Mouse (Mus musculus) megakaryocyte progenitor cell, adult 5-6 weeks (primary cell): ENCODE measurements at regions not wholly inside any gene's neighbourhood (a gene's known extent, or its start where the extent isn't known, plus 50 kb on each side); places are given as distances from the start of the nearest gene placed in this dataset.

Experiments used
- ATAC-seq: replicated peaks from 2 replicates; pipeline ENCODE4 v1.8.0; 2016; ENCODE audit warnings: mild to moderate bottlenecking, moderate TSS enrichment, inconsistent platforms; ENCODE audit not compliant: poor library complexity

GRCm38 (mm10) chr1:92341846-92342540 lies 131.7 kb downstream of the Ndufa10 start:
- ATAC-seq = no peak

- no peak for ATAC-seq
Measured at GRCm38 (mm10) chr1:92340644-92341043, 133.0 kb downstream of the Ndufa10 start.

DNA sequence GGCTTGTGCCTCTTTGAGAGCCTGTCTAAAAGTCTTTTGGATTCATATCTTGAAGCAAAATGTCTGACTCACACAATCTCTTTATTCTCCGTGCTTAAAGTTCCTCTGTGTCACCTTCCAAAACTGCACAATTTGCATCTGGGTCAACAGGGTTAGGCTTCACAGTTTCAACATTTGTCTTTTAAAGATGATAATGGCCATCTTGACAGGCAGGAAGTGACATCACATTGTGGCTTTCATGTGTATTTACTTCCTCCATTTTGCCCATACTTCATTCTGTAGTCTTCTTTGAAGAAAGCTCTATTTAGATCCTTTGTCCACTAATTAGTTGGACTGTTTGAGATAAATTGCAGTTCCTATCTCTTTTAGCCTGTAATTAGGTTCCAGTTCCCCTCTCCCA lies 135.1 kb downstream of the Ndufa10 start:
- ATAC-seq = 0 out of 2 replicates have a peak, but pooled peaks have one; percentile 34

DNA sequence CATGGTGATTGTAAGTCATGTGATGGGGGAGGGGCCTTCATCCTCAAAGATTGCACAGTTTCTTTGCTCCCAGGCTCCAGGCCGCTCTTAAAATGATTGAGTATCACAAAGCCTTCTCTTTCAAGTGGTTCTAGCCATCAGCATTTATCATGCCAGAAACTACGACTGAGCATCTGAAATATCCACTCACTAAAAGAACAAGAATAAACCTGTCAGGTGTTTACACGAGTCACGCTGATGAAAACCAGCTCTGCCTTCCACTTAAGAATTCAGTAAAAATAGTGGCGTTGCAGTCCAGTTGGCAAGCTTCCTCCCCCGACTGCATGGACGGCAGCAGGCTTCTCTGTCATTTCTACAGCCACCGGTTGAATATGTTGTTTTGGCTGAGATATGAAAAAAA lies 136.2 kb downstream of the Ndufa10 start:
- no peak for ATAC-seq

- ATAC-seq = no peak
Measured at GRCm38 (mm10) chr1:92332248-92332584, 136.7 kb upstream of the Hdac4 start.

DNA sequence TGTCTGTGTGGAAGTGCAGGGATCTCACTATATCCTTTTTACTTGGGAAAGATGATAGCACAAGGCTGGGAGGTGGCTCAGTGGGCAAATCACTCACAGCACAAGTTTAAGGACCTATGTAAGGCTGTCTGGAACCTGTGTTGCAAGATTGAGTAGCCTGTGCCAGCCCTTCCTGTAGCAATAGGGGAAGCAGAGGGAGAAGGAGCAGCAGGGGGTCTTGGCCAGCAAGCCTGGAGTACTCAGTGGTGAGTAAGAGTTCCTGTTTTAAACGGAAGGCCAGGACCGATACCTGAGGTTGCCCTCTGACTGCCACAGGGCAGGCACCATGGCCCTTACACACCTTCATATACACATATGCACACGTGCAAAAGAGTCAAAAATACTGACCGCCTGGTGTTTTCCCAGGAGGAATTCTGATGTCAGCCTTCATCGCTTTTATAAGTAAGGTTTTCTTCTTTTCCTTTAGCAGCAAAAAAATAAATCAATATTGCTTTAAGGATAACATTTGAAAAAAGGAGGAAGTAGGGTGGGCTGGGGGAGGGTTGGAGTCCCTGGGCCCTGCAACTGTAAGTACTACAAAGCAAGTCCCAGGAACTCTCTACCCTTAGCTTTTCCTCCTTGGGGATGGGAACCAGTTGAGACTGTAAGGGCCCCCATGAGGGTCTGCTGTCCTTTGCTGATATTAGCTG lies 136.2 kb upstream of the Hdac4 start:
- peak; percentile 97 for ATAC-seq

- ATAC-seq = no peak
Measured at GRCm38 (mm10) chr1:92330181-92330580, 134.7 kb upstream of the Hdac4 start.

- no peak for ATAC-seq
Measured at GRCm38 (mm10) chr1:92329491-92329890, 134.0 kb upstream of the Hdac4 start.

DNA sequence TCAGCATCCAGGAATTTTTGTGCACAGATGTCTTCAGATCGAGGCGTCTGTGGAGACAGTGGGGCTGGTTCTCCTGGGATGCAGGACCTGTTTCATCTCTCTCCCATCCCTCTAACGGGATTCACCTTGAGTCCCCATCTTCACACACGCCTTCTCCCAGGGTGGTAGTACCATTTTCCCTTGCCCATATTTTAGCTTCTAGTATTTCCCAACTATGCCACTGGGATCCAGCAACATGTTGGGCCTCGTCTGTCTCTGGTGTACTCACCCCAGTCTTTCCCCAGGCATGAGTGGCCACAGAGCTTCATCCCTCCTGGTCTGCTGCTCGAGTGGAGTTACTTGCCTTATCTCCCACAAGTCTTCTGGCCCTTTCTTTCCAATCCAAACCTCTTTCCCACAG lies 131.6 kb upstream of the Hdac4 start:
- ATAC-seq = no peak

DNA sequence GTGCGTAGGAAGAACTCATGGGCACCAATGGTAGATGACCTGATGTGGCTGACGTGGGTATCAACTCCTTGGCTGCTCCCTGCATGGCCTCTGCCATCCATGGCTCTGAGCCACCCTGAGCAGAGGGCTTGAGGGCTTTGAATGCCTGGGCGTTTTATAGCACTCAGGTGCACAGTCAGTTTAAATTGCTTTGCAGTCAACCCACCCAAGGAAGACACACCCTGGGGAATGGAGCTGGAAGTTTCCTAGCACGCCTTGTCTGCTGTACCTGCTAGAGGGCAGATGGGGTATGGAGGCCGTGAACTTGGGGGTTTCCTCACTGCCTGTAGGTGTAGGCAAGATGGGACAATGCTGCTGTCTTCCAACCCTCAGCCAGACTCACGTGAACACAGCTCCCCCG lies 129.8 kb upstream of the Hdac4 start:
- no peak for ATAC-seq

- ATAC-seq = no peak
Measured at GRCm38 (mm10) chr1:92324091-92324950, 128.8 kb upstream of the Hdac4 start.

DNA sequence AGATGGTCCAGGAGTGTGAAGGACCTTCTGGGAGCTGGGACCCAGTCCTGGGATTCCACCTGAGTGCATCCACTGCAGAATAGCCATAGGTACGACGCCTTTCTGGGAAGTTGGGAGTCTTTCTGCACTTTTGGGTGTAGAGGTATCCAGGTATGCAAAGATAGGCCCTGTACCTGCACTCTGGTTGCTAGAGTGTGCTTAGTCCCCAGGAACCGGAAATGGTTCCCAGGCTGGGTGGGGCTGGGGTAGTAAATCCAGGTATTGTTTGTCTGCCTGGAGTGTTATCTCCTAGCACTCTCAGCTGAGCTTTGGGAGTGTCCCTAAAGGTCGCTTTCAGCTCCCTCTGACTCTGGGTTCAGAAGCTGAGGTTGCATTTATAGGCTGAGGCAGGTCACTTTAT lies 121.6 kb upstream of the Hdac4 start:
- ATAC-seq = no peak

DNA sequence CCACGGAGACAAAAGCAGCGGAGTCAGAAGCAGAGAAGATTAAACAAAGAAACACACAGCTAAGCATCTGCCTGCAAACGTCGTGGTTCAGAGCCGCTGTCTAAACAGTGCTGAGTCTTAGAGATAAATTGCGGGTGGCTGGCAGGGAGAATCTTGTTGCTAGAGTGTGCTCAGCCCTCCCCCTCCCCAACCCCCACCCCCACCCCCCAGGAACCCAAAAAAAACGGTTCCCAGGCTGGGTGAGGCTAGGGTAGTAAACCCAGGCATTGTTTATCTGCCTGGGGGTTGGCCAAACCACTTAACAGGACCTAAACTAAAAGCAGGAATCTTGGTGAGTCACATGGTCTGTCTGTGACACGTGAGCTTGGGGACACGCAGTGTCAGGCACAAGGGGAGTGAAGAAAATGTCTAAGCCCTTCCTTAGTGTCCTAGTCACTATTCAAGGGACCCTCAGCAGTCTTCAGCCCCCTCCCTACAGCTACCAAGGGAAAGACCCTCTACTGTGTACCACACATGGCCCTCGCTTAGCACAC lies 120.8 kb upstream of the Hdac4 start:
- ATAC-seq = peak; percentile 78

GRCm38 (mm10) chr1:92313001-92313597 lies 117.6 kb upstream of the Hdac4 start:
- ATAC-seq = no peak

GRCm38 (mm10) chr1:92309883-92310282 lies 114.4 kb upstream of the Hdac4 start:
- ATAC-seq = no peak

DNA sequence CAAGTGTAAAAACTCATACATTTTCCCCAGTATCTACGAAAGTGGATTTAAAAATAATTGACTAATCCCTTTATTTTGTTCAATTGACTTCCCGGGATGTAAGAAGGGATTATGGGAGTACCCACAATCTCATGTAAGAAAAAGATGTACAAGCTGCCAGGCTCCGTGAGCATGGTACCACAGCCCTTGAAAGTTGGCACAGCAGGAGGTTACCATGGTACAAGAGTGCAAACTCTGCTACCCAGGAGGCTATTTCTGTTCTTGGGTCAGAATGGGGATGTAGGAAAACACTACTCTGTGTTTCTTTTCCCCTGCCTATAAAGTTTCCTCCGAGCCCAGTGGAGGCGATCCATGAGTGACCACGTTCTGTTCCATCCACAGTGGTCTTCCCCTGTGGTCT lies 113.9 kb upstream of the Hdac4 start:
- no peak for ATAC-seq

DNA sequence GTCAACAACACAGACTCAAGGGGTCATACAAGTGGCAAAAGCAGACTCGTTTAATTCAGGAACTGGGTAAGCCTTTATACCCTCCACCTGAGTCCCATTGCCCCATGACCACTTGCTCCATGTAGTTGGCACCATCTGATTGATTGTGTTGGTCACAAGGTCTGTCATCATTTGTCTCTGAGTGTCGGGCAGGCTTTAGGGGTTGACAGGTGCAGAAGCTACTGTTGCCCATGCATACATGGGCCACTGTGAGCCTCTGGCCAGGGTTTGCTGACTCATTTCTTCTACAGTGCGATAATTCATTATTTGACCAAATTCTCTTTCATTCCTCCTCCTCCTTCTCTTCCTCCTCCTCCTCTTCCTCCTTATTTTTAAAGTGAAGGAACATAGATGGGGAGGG lies 113.0 kb upstream of the Hdac4 start:
- ATAC-seq = no peak

DNA sequence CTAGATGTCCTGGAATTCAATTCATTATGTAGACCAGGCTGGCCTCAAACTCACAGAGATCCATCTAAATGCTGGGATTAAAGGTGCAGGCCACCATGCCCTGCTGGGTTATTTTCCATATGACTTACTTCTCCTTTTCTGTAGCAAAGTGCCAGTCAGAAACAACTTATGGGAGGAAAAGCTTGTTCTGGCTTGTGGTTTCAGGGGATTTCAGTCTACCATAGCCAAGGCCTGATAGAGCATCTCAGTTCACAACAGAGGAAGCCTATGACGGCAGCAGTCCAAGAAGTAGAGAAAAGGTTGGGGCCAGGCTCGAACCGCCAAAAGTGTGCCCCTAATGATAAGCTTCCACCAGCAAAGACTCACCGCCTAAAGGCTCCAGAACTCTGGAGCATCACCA lies 110.5 kb upstream of the Hdac4 start:
- ATAC-seq = peak; percentile 80

DNA sequence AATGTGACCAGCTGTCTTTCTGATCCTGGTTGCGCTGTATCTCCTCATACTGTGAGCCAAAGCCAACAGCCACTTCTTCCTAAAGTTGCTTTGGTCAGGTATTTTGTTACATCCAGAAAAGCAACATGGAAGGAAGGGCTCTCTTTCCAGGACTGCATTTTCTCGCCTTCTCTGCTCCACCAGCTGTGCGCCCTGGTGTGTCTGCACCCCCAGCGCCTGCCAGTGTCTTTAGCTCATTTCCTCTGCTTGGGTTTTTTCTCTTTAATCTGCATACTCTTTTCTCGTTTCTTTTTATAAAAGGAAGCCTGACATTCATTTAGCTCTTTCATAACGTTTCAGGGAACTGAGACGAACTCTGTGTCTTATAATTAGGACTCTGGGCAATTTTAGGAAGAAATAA lies 103.5 kb upstream of the Hdac4 start:
- no peak for ATAC-seq

DNA sequence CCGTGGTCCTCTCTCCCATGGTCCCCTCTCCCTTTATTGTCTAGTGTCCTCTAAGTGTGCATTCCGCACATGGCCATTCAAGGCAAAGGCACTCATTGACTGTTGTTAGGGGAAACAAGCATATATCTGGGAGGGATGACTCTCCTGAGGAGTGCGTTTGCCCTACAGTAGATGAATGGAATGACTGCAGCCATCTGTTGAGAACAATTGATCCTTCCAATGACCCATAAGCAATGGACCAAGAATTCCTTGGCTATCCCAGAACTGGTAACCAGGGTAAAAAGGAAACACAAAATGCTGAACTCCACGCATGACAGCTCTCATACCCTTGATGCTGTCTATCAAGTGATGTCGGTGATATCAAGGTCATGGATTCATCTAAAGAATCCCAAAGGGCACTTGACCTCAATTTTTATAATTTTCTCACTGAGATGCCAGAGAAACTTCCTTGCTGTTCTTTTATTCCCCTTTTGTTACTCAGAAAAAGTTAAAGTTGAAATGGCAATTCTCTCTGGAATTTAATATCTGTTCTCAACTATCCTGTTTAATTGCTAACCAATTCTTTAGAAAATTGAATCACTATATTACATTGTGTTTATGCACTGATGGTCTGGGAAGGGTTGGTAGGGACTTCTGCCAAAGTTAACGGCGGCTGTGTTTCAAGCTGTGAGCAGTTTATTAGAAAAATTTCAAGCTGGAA lies 97.3 kb upstream of the Hdac4 start:
- no peak for ATAC-seq

DNA sequence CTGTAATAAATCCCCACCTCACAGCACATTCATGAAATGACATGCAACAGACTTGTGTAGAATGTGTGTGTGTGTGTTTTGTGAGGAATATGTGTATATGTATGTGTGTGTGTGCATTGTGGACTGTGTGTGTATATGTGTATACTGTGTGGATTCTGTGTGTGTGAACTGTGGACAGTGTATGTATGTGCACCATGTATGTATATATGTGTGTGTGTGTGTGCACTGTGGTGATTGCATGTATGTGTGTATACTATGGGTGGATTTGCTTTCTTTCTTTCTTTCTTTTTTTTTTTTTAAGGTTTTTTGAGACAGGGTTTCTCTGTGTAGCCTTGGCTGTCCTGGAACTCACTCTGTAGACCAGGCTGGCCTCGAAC lies 91.5 kb upstream of the Hdac4 start:
- no peak for ATAC-seq
